Mouse (Mus musculus) bone marrow macrophage, adult 2 months (primary cell): ENCODE data around the gene Aifm1.

Source experiments
- CTCF ChIP-seq: IDR thresholded peaks from 2 replicates; pipeline ENCODE4 v1.5.1; 2012; ENCODE audit warnings: low read depth, mild to moderate bottlenecking, low read length, moderate library complexity
- POLR2A ChIP-seq: IDR thresholded peaks from 2 replicates; pipeline ENCODE4 v1.6.1; 2012; ENCODE audit warnings: mild to moderate bottlenecking, low read depth, low read length, borderline replicate concordance

DNA sequence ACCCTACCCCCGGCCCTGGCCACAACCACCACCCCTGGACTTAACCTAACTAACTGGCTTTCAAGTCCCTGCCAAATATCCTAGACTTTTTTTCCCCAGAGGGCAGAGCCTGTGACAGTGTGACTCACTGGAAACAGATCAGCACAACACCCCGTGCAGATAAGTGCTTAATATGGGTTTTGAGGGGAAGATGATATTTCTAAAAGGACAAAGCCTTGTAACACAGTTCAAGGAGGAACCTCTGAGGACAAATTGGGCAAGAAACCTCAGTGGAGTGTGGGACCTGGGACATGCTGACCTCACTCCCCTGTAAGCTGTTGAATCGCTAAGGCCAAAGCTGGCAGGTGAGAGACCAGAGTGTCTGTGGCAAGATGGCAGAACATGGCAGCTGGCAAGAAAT, 8.3 kb upstream of the Aifm1 start:
- no peak for TF ChIP-seq CTCF
- TF ChIP-seq POLR2A, result no peak
